Mouse (Mus musculus) embryonic fibroblast, embryonic 13.5 days (primary cell): ENCODE measurements around the gene Siglecf. TPM values are rescaled to one million over a fixed set of nuclear protein-coding genes. Genes with fewer than 3 reads are reported as not detected.

ENCODE experiments used
- H3K27ac ChIP-seq: 2 replicates; pipeline ENCODE4 v1.5.1; 2012; ENCODE audit warnings: low read length, control low read depth, inconsistent platforms; ENCODE audit not compliant: insufficient read depth
- H3K4me1 ChIP-seq: 2 replicates; pipeline ENCODE4 v1.6.1; 2011; ENCODE audit warnings: low read length; ENCODE audit not compliant: control insufficient read depth, insufficient read depth
- H3K4me3 ChIP-seq: 2 replicates; pipeline ENCODE4 v1.5.1; 2011; ENCODE audit warnings: mild to moderate bottlenecking, control low read depth, low read length; ENCODE audit not compliant: insufficient read depth
- CTCF ChIP-seq: IDR thresholded peaks from 2 replicates; pipeline ENCODE4 v1.5.1; 2011; ENCODE audit warnings: mild to moderate bottlenecking, control low read depth, low read length, moderate library complexity, borderline replicate concordance; ENCODE audit not compliant: insufficient read depth
- POLR2A ChIP-seq: IDR thresholded peaks from 2 replicates; pipeline ENCODE4 v1.6.1; 2011; ENCODE audit warnings: low read depth, mild to moderate bottlenecking, control low read depth, low read length, moderate library complexity
- polyA plus RNA-seq: library from polyadenylated mRNA; stranded (reverse); fragments of >200 nt; gene quantifications from 2 replicates; pipeline ENCODE4 v1.2.4, GENCODE M21; 2011; ENCODE audit warnings: low read depth; ENCODE audit not compliant: missing spikeins, insufficient read length

Siglecf gene
- 0.27 TPM in 1 of 2 replicates, not detected in the other for polyA plus RNA-seq

GRCm38 (mm10) chr7:43351154-43351553 lies at the start of gene Siglecf:
Siglecf (plus strand) TSS chr7:43351341.
- H3K4me3 ChIP-seq = no peak within 1 kb of the TSS
- no peak for TF ChIP-seq POLR2A
- no peak for TF ChIP-seq CTCF
- no peak within 1 kb of the TSS for H3K27ac ChIP-seq

GRCm38 (mm10) chr7:43305235-43305634 lies 45.9 kb upstream of the Siglecf start:
- Histone ChIP-seq H3K4me1 (peaks cover 3% of the 10 kb centered on the region), H3K27ac (0 out of 2 replicates have a peak overlapping the region, but pooled peaks have one; percentile 29), H3K4me3 (no peak overlapping the region)
- TF ChIP-seq POLR2A = no peak
- no peak for TF ChIP-seq CTCF

More at GRCm38 (mm10) chr7:43351154-43351553, at the start of gene Siglecf:
- no peaks in the 10 kb centered on the region for H3K4me1 ChIP-seq

GRCm38 (mm10) chr7:43309069-43309468 lies 42.1 kb upstream of the Siglecf start:
- Histone ChIP-seq H3K4me1 (peaks cover 3% of the 10 kb centered on the region), H3K4me3 (no peak overlapping the region), H3K27ac (no peak overlapping the region)
- TF ChIP-seq CTCF = no peak
- TF ChIP-seq POLR2A = no peak

- TF ChIP-seq POLR2A (no peak), CTCF (no peak)
- Histone ChIP-seq H3K4me3 (peak overlapping the region; percentile 92), H3K27ac (no peak overlapping the region), H3K4me1 (no peaks in the 10 kb centered on the region)
These were observed 39.5 kb upstream of the Siglecf start for GRCm38 (mm10) chr7:43311632-43312031.

- Histone ChIP-seq H3K4me3 (peak overlapping the region; percentile 92), H3K4me1 (no peaks in the 10 kb centered on the region), H3K27ac (peak overlapping the region; percentile 34)
- TF ChIP-seq CTCF (no peak), POLR2A (no peak)
These were observed 38.6 kb upstream of the Siglecf start for GRCm38 (mm10) chr7:43312386-43313012.

GRCm38 (mm10) chr7:43313013-43313428 lies 38.1 kb upstream of the Siglecf start, which contains the start of gene Zfp715:
Zfp715 (minus strand) TSS chr7:43313294.
- Histone ChIP-seq H3K27ac (peak within 1 kb of the TSS; percentile 34), H3K4me3 (peak within 1 kb of the TSS; percentile 92), H3K4me1 (no peaks in the 10 kb centered on the region)
- TF ChIP-seq CTCF (no peak), POLR2A (peak; percentile 30)

- no peak overlapping the region for H3K27ac ChIP-seq
- H3K4me3 ChIP-seq = no peak overlapping the region
- TF ChIP-seq POLR2A (no peak), CTCF (no peak)
- H3K4me1 ChIP-seq = no peaks in the 10 kb centered on the region
These were observed 24.8 kb upstream of the Siglecf start for GRCm38 (mm10) chr7:43326223-43326780.

GRCm38 (mm10) chr7:43328101-43328500 lies 23.0 kb upstream of the Siglecf start:
- H3K4me3 ChIP-seq = no peak overlapping the region
- H3K27ac ChIP-seq = no peak overlapping the region
- no peaks in the 10 kb centered on the region for H3K4me1 ChIP-seq
- TF ChIP-seq CTCF (no peak), POLR2A (no peak)

- TF ChIP-seq POLR2A = no peak
- no peak for TF ChIP-seq CTCF
- Histone ChIP-seq H3K4me1 (no peaks in the 10 kb centered on the region), H3K27ac (no peak overlapping the region), H3K4me3 (no peak overlapping the region)
These were observed 17.9 kb upstream of the Siglecf start for GRCm38 (mm10) chr7:43333203-43333602.

- TF ChIP-seq CTCF = no peak
- H3K4me1 ChIP-seq = no peaks in the 10 kb centered on the region
- H3K27ac ChIP-seq = no peak overlapping the region
- no peak overlapping the region for H3K4me3 ChIP-seq
These were observed 17.2 kb upstream of the Siglecf start for GRCm38 (mm10) chr7:43333899-43334298.

- Histone ChIP-seq H3K4me3 (no peak overlapping the region), H3K4me1 (no peaks in the 10 kb centered on the region), H3K27ac (no peak overlapping the region)
- TF ChIP-seq POLR2A (no peak), CTCF (no peak)
These were observed 10.4 kb upstream of the Siglecf start for GRCm38 (mm10) chr7:43340771-43341170.
